Mouse (Mus musculus) embryonic facial prominence, embryonic 10.5 days (tissue): ENCODE results near the gene Rpain. TPM values are rescaled to one million over a fixed set of nuclear protein-coding genes. Genes with fewer than 3 reads are reported as not detected.

ENCODE experiments used
- DNase-seq: peaks from one replicate; pipeline ENCODE4 v3.0.0-alpha.2; 2017; ENCODE audit warnings: low spot score
- H3K27ac ChIP-seq: fragments of 300-500 bp; sonication (generic); replicated peaks from 2 replicates; pipeline ENCODE4 v1.5.1; 2016; ENCODE audit warnings: mild to moderate bottlenecking
- H3K27me3 ChIP-seq: fragments of 300-500 bp; sonication (generic); replicated peaks from 2 replicates; pipeline ENCODE4 v1.6.1; 2016; ENCODE audit warnings: low read depth, mild to moderate bottlenecking; ENCODE audit not compliant: poor library complexity, severe bottlenecking
- H3K36me3 ChIP-seq: fragments of 300-500 bp; sonication (generic); replicated peaks from 2 replicates; pipeline ENCODE4 v1.6.1; 2016; ENCODE audit warnings: mild to moderate bottlenecking, moderate library complexity
- H3K4me1 ChIP-seq: fragments of 300-500 bp; sonication (generic); 2 replicates; pipeline ENCODE4 v1.6.1; 2016
- H3K4me3 ChIP-seq: fragments of 300-500 bp; sonication (generic); 2 replicates; pipeline ENCODE4 v1.5.1; 2016; ENCODE audit warnings: mild to moderate bottlenecking, moderate library complexity
- H3K9me3 ChIP-seq: fragments of 300-500 bp; sonication (generic); 2 replicates; pipeline ENCODE4 v1.6.1; 2016; ENCODE audit warnings: mild to moderate bottlenecking
- WGBS: fragments of 180-500 bp; shearing (Covaris S2); methylation state at CpG from one replicate; pipeline ENCODE4 v1.1.7; 2016; 5-methylcytosine and 5-hydroxymethylcytosine counted together
- polyA plus RNA-seq: library from polyadenylated mRNA; unstranded; fragments of >200 nt; fragmentation: Nextera tagmentation; extraction: Ambion mirVana; gene quantifications from 2 replicates; pipeline ENCODE4 v1.2.1, GENCODE M21; 2016

The Rpain gene
- polyA plus RNA-seq, 1 experiment from 2014 or later: 82.4 TPM

DNA sequence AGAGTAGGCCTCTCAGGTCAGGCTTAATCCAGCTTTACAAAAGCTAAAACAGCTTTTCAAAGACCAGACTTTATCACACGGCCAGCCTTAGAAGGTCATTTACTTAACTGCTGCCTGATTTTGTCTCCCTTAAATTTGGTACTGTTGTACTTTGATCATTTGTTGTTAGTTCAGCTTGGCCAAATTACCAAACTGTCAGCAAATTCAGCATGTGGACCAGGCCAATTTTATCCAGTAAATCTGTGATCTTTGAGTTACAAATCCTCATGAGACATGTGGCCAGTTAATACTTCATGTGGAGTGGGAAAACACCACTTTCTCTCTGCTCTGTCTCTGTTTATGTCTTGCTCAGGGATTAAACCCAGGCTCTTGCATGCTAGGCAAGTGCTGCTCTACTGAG, 2.6 kb downstream of the Rpain start:
- H3K27me3 ChIP-seq: no peaks in the 10 kb centered on the region
- DNase-seq: no peak
- 72% methylated on average over 1 of the region's 1 CpGs for WGBS
- H3K36me3 ChIP-seq: peaks cover 58% of the 10 kb centered on the region
- no peaks in the 10 kb centered on the region for H3K9me3 ChIP-seq
- H3K4me1 ChIP-seq: peaks cover 21% of the 10 kb centered on the region
- no peak overlapping the region for H3K4me3 ChIP-seq
- no peak overlapping the region for H3K27ac ChIP-seq

DNA sequence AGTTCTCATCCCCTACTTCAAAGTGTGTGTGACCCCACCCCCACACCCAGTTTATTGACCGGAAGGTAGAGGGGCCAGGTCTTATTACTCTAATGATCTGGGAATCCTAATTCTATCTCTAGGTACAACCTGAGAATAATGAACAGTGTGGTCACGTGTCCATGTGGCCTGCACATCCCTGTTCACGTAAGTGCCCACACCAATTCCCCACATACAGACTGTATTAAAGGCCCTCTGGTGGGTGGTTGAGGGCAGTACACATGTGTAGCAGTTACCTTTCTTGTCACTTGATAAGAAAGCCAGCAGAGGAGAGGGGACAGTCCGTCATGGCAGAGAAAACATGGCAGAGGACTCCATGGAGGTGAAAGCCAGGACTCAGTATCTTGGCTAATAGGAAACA, 3.9 kb downstream of the Rpain start:
- 78% methylated on average over 4 of the region's 4 CpGs for WGBS
- peak; percentile 20 for DNase-seq

DNA sequence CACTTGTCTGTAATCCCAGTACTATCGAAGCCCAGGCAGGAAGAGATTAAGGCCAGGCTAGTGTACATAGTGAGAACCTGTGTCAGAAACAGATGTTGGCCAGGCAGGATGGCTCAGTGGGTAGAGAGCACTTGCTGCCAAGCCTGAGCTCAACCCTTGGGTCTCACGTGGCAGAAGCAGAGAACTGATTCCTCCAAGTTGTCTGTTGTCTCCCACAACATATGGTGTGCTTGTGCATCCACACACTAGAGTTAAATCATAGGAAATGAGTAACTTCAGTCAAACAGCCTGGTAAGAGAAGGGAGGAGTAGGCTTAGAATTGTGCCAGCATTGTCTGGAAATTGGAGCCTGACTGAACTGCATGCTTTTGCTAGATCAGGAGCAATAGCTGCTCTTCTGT, 5.2 kb downstream of the Rpain start:
- Histone ChIP-seq H3K36me3 (peaks cover 83% of the 10 kb centered on the region), H3K4me1 (peaks cover 8% of the 10 kb centered on the region), H3K27me3 (no peaks in the 10 kb centered on the region), H3K27ac (no peak overlapping the region), H3K9me3 (no peaks in the 10 kb centered on the region), H3K4me3 (no peak overlapping the region)
- DNase-seq: no peak
- 78% methylated on average over 2 of the region's 2 CpGs for WGBS

More for the DNA sequence above, 3.9 kb downstream of the Rpain start:
- H3K9me3 ChIP-seq: no peaks in the 10 kb centered on the region
- no peaks in the 10 kb centered on the region for H3K27me3 ChIP-seq
- H3K4me3 ChIP-seq: no peak overlapping the region
- H3K36me3 ChIP-seq: peaks cover 70% of the 10 kb centered on the region
- no peak overlapping the region for H3K27ac ChIP-seq
- peaks cover 11% of the 10 kb centered on the region for H3K4me1 ChIP-seq

DNA sequence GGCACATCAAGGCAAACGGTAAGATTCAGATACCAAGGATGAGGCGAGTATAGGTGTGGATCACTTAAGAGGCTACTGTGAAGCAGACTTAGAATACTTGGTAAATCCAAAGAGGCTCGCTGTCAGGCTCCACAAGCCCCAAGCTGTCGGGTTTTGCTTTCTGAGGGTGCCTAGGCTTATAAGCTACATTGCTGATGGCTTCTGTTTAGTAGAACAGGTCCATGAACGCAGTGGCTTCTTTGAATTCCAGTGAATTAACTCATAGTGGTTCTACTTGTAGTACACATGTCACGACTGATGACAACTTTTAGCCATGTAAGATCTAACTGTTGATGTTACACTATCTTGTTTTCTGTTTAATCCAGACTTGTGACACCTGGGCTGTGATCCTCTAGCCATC, 7.3 kb downstream of the Rpain start:
- Histone ChIP-seq H3K4me1 (peaks cover 13% of the 10 kb centered on the region), H3K36me3 (peaks cover 92% of the 10 kb centered on the region), H3K9me3 (no peaks in the 10 kb centered on the region), H3K27me3 (no peaks in the 10 kb centered on the region), H3K27ac (no peak overlapping the region), H3K4me3 (no peak overlapping the region)
- no peak for DNase-seq
- 89% methylated on average over 6 of the region's 6 CpGs for WGBS

DNA sequence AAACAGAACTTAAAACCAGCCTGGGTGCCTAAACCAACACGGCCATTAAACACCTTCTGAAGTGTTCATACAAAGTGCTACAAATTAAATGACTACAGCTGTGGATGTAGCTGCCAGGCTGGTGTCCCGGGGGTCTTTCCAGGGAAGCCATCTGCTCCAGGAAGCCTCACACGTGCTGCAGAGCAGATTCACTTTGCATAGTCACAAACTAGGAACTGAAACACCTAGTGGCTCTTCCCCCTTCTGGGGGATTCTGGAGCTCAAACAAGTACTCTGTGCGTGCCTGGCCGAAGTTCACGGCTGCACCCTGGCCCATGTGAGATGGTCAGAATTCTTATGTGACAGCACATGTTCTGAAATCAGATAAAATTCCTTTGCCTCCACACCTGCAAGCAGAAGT, 10.2 kb downstream of the Rpain start:
- Histone ChIP-seq H3K9me3 (no peaks in the 10 kb centered on the region), H3K27ac (no peak overlapping the region), H3K4me1 (peaks cover 13% of the 10 kb centered on the region), H3K36me3 (peaks cover 77% of the 10 kb centered on the region), H3K27me3 (no peaks in the 10 kb centered on the region), H3K4me3 (no peak overlapping the region)
- DNase-seq: no peak
- WGBS: 88% methylated on average over 6 of the region's 6 CpGs

DNA sequence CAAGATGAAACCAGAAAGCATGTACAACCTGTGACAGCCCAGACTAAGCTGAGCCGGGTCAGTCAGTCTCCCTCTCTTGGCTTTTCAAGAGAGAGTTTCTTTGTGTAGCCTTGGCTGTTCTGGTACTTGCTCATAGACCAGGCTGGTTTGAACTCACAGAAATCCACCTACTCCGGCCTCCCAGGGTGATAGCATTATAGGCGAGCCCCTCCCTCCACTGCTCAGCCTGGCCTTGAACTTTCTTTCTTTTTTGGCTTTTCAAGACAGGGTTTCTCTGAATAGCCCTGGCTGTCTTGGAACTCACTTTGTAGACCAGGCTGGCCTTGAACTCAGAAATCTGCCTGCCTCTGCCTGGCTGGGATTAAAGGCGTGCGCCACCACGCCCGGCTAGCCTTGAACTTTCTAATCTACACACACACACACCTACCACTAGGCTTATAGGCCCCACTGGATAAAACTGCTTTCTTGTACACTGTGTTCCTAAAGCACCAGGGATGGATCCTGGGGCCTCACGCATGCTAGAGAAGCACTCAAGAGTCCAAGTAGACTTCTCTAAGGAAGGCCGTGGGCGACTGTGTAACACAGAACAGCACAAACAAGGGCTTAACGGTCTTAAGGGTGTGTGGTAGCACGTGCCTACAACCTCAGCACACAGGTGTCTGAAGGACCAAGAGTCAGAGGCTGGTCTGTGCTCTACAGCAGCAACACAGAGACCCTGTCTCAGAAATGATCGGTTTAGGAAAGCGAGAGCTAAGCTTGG, 10.9 kb downstream of the Rpain start:
- Histone ChIP-seq H3K36me3 (peaks cover 77% of the 10 kb centered on the region), H3K4me3 (peak overlapping the region; percentile 96), H3K27me3 (no peaks in the 10 kb centered on the region), H3K27ac (no peak overlapping the region), H3K9me3 (no peaks in the 10 kb centered on the region), H3K4me1 (peaks cover 13% of the 10 kb centered on the region)
- 93% methylated on average over 14 of the region's 14 CpGs for WGBS
- DNase-seq: no peak

DNA sequence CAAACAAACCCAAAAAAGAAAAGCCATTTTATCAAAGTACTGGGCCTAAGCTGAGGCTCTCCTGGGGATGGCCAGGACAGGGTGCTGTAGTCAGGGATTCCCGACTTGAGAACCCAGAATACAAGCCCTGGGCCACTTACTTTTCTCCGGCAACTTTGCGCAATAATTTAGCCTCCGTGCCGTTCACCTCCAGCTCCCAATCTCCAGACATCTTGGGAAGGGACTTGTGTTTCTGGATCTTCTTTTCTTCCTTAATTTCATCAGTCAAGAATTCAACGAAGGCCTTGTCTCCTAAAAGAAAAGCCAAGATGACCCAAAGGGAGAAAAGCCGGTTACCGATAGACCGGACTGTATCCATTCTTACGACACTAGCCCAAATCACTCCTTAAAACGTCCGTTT, 12.0 kb downstream of the Rpain start:
- no peaks in the 10 kb centered on the region for H3K9me3 ChIP-seq

DNA sequence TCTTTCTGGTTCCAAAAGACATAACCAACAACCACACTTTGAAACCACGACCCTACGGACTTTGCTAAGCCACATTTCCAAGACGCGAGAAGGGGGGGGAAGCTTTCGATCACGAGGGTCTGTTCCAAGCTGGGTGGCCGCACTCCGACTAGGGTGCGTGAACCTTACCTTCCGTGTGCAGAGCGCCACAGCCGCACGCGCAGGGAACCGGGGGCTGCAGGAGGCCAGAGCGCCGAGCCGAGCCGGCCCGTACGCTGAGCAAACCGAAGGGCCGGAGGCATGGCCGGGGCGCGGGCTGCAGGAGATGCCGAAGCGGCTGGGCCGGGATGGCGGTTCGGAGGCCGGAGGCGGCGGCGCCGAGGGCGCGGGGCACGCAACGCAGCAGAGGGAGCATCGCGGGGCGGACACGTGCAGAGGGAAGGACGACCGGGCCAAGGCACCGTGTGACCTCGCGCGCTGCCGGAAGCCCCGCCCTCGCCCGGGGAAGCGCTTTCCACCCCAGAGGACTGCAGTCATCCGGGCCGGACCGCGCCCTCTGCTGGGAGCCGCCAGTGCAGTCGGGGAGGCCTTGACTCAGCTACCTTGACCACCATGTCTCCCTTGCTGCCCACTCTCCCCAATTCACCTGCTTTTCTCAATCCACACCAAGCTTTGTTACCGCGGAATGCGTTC, 12.7 kb downstream of the Rpain start, which contains the start of gene C1qbp:
Gene C1qbp, minus strand, starts transcription at position 470 of the 672 bp plus-strand sequence.
- under 1% methylated on average over 64 of the region's 64 CpGs for WGBS
- no peaks in the 10 kb centered on the region for H3K27me3 ChIP-seq
- peak; percentile 95 for DNase-seq
- peaks cover 77% of the 10 kb centered on the region for H3K36me3 ChIP-seq
- peaks cover 13% of the 10 kb centered on the region for H3K4me1 ChIP-seq
- H3K9me3 ChIP-seq: no peaks in the 10 kb centered on the region
- H3K27ac ChIP-seq: peak within 1 kb of the TSS; percentile 92
- peak within 1 kb of the TSS; percentile 96 for H3K4me3 ChIP-seq

More for the DNA sequence above, 12.0 kb downstream of the Rpain start:
- WGBS: 9% methylated on average over 12 of the region's 12 CpGs
- H3K27ac ChIP-seq: peak overlapping the region; percentile 92
- no peaks in the 10 kb centered on the region for H3K27me3 ChIP-seq
- peaks cover 13% of the 10 kb centered on the region for H3K4me1 ChIP-seq
- peaks cover 77% of the 10 kb centered on the region for H3K36me3 ChIP-seq
- peak overlapping the region; percentile 96 for H3K4me3 ChIP-seq
- DNase-seq: no peak

DNA sequence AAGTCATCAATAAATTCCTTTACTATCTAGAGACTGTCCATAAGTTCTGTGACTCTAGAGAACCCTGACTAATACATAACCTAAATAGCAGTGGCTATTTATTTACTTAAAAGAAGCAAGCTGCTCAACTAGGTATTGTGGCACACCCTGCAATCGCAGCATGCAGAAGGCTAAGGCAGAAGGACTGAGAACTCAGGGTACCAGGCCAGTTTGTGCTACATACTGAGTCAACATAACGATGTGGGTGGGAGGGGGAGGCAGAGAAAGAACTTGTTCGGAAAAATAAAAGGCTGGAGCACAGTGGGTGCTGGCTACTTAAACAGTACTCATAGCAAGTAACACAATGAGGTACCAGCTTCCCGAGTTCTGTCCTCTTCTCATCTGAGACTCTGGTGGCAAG, 31.2 kb downstream of the Rpain start:
- Histone ChIP-seq H3K9me3 (no peaks in the 10 kb centered on the region), H3K4me3 (no peak overlapping the region), H3K36me3 (peaks cover 55% of the 10 kb centered on the region), H3K27ac (no peak overlapping the region), H3K4me1 (peaks cover 18% of the 10 kb centered on the region), H3K27me3 (no peaks in the 10 kb centered on the region)
- 88% methylated on average over 4 of the region's 4 CpGs for WGBS
- DNase-seq: no peak

DNA sequence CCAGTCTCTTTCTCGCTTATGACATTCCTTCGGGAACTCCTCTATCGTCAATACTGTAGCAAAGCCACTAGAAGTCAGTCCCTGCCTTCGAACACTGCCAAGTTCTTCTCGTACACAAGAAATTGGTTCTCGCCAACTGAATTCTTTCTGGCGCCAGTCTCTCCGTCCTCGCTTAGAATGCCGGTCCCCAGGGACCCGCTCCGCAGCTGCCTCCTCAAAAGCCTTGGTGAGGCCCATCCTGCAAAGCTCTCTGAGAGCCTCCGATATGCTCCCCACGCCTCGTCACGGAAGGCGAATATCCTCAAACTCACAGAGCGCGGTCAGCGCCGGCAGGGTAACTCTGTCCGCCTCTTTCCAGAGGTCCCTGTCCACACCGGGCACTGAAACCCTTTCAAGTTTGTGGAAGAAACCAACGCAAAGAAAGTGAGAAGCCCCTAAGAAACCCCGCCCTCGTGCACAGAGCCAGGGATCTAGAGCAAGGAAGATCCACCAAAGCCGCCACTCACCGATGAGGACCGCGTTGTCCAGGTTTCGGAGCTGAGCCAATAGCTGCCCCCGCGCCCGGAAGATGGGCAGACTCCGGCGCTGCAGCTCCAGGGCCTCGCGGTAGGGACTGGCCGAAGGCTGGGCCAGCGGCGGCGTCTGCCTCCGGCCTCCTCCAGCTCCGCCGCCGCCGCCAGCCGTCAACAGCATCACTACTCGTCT, 33.8 kb downstream of the Rpain start:
- Histone ChIP-seq H3K4me3 (peak overlapping the region; percentile 93), H3K36me3 (peaks cover 49% of the 10 kb centered on the region), H3K27me3 (no peaks in the 10 kb centered on the region), H3K27ac (peak overlapping the region; percentile 86), H3K9me3 (no peaks in the 10 kb centered on the region), H3K4me1 (peaks cover 18% of the 10 kb centered on the region)
- under 1% methylated on average over 49 of the region's 49 CpGs for WGBS
- no peak for DNase-seq

DNA sequence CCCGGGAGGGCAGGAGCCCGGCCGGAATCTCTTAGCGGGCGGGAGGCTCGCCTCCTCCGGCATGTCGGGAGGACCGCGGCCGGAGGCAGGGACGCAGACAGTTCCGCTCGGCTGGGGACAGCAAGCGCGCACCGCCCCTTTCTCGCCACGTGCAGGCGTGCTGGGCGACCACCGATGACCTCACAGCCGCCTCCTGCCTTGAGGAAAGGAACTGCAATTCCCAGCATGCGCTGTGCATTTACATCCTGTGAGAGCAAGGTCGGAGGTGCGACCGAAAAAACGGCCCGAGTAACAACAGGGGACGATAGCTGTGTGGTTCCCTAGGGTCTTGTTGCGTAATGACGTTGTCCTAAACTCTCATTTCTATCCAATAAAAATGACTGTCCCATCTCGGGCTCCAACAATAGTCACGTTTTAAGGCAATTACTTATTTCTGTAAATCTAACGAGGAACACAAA, 34.3 kb downstream of the Rpain start, which contains the start of gene Dhx33:
Gene Dhx33, minus strand, starts transcription at position 122 of the 458 bp plus-strand sequence.
- Histone ChIP-seq H3K27ac (peak within 1 kb of the TSS; percentile 86), H3K27me3 (no peaks in the 10 kb centered on the region), H3K9me3 (no peaks in the 10 kb centered on the region), H3K36me3 (peaks cover 48% of the 10 kb centered on the region), H3K4me1 (peaks cover 18% of the 10 kb centered on the region), H3K4me3 (peak within 1 kb of the TSS; percentile 93)
- peak; percentile 98 for DNase-seq
- WGBS: under 1% methylated on average over 35 of the region's 35 CpGs

DNA sequence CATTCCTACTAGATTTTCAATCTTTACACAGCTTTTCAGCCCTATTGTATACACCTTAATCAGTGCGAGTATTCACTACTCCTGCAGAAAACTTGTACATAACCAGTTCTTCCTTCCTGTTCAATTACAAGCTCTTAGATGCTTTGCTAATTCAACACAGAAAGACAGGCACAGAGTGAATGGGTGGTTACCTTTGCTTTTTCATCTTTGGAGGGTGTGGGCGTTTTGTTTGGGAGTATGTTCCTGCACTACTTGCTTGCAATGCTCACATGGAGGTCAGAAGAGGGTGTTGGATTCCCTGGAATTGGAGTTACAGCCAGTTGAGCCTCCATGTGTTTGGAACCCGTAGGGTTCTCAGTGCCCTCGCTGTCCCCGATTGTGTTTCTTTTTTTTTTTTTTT, 35.0 kb downstream of the Rpain start:
- H3K4me1 ChIP-seq: peaks cover 18% of the 10 kb centered on the region
- peaks cover 48% of the 10 kb centered on the region for H3K36me3 ChIP-seq
- H3K27me3 ChIP-seq: no peaks in the 10 kb centered on the region
- 58% methylated on average over 5 of the region's 5 CpGs for WGBS
- no peak for DNase-seq
- peak overlapping the region; percentile 93 for H3K4me3 ChIP-seq
- H3K27ac ChIP-seq: peak overlapping the region; percentile 71; the same call in 1 of the 2 replicates
- no peaks in the 10 kb centered on the region for H3K9me3 ChIP-seq
